Mouse (Mus musculus) small intestine, adult 2 months (tissue): ENCODE data around the gene Zmym5. TPM values are rescaled to one million over a fixed set of nuclear protein-coding genes. Genes with fewer than 3 reads are reported as not detected.
"Not testable (repeated sequence)": the region's sequence is repeated elsewhere in the genome, so short reads cannot be mapped to it uniquely, and the experiment has no call there.

Experiments
- H3K27ac ChIP-seq: fragments of 200-500 bp; 2 replicates; pipeline ENCODE4 v1.5.1; 2012; ENCODE audit warnings: low read depth, low read length, control low read depth, inconsistent platforms; ENCODE audit not compliant: insufficient read depth
- H3K27me3 ChIP-seq: fragments of 200-500 bp; 2 replicates; pipeline ENCODE4 v1.6.1; 2012; ENCODE audit warnings: mild to moderate bottlenecking, moderate library complexity, low read length, inconsistent platforms; ENCODE audit not compliant: control insufficient read depth, insufficient read depth
- H3K36me3 ChIP-seq: fragments of 200-500 bp; 2 replicates; pipeline ENCODE4 v1.6.1; 2012; ENCODE audit warnings: mild to moderate bottlenecking, low read length, control low read depth, inconsistent platforms; ENCODE audit not compliant: control insufficient read depth, insufficient read depth
- H3K4me1 ChIP-seq: fragments of 200-500 bp; 2 replicates; pipeline ENCODE4 v1.6.1; 2012; ENCODE audit warnings: low read length, inconsistent platforms, mixed read lengths; ENCODE audit not compliant: control insufficient read depth, insufficient read depth, insufficient read length
- H3K4me3 ChIP-seq: fragments of 200-500 bp; 2 replicates; pipeline ENCODE4 v1.5.1; 2012; ENCODE audit warnings: low read depth, mild to moderate bottlenecking, control low read depth, inconsistent platforms, low read length, moderate library complexity
- CTCF ChIP-seq: fragments of 200-500 bp; IDR thresholded peaks from 2 replicates; pipeline ENCODE4 v1.5.1; 2012; ENCODE audit warnings: low read depth, mild to moderate bottlenecking, control low read depth, inconsistent platforms, low read length, moderate library complexity, mixed read lengths; ENCODE audit not compliant: insufficient replicate concordance, insufficient read length; ENCODE audit errors: extremely low read depth
- POLR2A ChIP-seq: fragments of 200-500 bp; IDR thresholded peaks from 2 replicates; pipeline ENCODE4 v1.6.1; 2012; ENCODE audit warnings: low read depth, mild to moderate bottlenecking, control low read depth, inconsistent platforms, low read length, moderate library complexity
- WGBS: fragments of 180-500 bp; shearing (Covaris S2); methylation state at CpG from one replicate; pipeline ENCODE4 v1.1.7; 2018; 5-methylcytosine and 5-hydroxymethylcytosine counted together
- polyA plus RNA-seq: library from polyadenylated mRNA; depleted of rRNA; stranded (reverse); fragments of >200 nt; gene quantifications from 2 replicates; pipeline ENCODE4 v1.2.3, GENCODE M21; 2012

Gene Zmym5
- polyA plus RNA-seq, 1 experiment, result 2.7 TPM

DNA sequence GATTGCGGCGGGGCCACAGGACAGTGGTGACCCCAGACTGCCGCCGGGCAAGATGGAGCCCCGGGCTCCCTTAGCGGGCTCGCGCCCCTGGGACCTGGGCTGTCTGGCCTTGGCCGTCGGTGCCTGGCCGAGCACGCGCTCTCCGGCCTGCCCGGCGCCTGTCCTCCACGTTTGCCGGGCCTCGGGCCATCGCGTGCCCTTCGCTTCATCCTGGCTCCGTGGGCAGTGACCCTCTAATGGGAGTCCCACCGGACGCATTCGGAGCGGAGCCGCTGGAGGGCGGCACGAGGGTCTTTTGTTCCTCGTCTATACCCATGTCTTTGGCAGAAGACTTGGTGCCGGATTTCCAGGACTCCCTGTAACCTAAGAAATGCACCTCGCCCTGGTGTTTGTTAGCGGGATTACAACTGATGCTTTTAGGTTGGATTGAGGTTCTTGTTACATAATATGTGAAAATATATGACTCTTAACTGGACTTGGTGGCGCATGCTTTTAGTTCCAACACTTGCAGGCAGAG, 1.1 kb upstream of the Zmym5 start:
- WGBS, result under 1% methylated on average over 35 of the region's 35 CpGs
- H3K27ac ChIP-seq, result peak overlapping the region; percentile 84
- no peaks in the 10 kb centered on the region for H3K36me3 ChIP-seq
- H3K27me3 ChIP-seq, result peaks cover 6% of the 10 kb centered on the region; the same call in 1 of the 2 replicates
- H3K4me3 ChIP-seq, result peak overlapping the region; percentile 84
- peak; percentile 42; the same call in 1 of the 2 replicates for TF ChIP-seq CTCF
- no peak for TF ChIP-seq POLR2A
- peaks cover 4% of the 10 kb centered on the region; the same call in 1 of the 2 replicates for H3K4me1 ChIP-seq

DNA sequence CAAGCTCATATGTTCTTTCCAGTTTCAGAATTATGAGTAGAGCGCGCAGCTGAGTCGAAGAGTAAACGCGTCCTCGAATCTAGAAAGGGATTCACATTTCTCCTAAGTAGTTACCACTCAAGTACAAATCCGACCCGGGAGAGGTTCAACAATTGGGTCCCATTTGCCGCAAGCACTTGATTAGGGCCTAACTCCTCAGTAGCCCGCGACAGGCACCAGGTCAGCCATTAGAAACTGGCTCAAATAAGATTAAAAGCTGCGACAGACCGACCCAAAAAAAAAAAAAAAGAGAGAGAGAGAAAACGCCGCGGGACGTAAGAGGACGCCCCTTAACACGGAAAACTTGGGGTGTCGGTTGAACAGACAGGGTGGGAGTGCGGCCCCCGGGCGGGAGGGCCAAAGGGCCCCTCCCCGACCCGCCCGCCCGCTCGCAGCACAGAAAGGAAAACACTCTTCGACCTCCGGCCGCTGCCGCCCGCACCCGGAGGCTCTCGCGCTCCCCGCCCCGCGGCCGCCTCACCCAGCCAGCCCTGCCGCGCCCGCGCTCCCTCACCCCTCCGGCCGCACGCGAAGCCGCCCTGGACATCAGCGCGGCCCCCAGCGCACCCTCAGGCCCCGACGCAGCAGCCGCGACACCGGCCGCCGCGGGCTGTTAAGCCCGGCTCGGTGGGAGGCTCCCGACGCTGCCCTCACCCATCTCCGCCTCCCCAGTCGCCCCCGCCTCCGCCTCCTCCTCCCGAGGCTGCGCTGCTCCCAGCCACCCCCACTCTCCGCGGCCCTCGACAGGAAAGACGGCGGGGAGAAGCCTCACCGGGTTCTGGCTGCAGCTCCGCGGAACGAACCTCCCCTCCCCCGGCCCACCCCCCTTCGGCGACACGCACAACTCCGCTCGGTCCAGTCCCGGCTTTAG, 480 bp downstream of the Zmym5 start:
- Histone ChIP-seq H3K27ac (peak overlapping the region; percentile 77), H3K4me3 (peak overlapping the region; percentile 90)
- not testable (repeated sequence) for H3K27me3 ChIP-seq, H3K4me1 ChIP-seq, H3K36me3 ChIP-seq
- WGBS, result under 1% methylated on average over 35 of the region's 86 CpGs

DNA sequence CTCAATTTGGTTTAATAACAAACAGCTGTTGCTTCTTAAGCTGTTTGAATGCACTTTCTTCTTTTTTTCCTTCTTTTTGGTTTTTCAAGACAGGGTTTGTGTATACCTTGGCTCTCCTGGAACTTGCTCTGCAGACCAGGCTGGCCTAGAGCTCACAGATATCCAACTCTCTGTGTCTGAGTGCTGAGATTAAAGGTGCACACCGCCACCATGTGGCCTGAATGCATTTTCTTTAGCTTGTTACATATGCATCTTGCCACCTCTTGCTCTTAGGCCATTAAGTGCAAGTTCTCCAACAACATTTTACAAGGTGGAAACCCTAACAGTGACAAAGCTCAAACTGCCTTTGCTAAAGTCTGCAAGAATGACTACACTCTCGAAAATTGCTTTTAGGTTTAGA, 18.3 kb downstream of the Zmym5 start:
- H3K27ac ChIP-seq, result no peak overlapping the region
- H3K27me3 ChIP-seq, result no peaks in the 10 kb centered on the region
- 37% methylated on average over 2 of the region's 2 CpGs for WGBS
- no peak for TF ChIP-seq POLR2A
- peak; percentile 36; the same call in 1 of the 2 replicates for TF ChIP-seq CTCF
- H3K36me3 ChIP-seq, result peaks cover 40% of the 10 kb centered on the region
- no peaks in the 10 kb centered on the region for H3K4me1 ChIP-seq
- H3K4me3 ChIP-seq, result no peak overlapping the region

DNA sequence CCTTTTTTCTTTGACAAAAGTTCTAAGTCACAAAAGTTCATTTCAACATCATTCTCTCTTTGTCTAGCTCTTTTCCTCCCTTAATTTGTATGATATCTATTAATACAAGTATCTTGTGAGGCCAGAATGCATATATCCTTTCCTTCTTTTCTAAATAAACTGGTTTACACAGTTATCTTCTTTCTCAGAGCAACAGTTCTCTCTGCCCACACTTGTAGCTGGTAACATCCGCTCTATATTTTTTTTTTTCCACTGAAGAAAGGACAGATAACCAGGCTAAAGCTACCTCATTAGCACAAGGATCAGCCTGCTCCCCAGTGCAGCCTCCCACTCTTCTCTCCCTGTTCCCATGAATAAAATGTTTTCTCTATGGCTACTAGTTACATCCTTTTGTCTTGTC, 26.9 kb downstream of the Zmym5 start:
- Histone ChIP-seq H3K27ac (no peak overlapping the region), H3K27me3 (no peaks in the 10 kb centered on the region), H3K36me3 (no peaks in the 10 kb centered on the region), H3K4me3 (no peak overlapping the region), H3K4me1 (no peaks in the 10 kb centered on the region)
- WGBS, result 86% methylated on average over 1 of the region's 1 CpGs
- TF ChIP-seq CTCF, result no peak
- TF ChIP-seq POLR2A, result no peak

DNA sequence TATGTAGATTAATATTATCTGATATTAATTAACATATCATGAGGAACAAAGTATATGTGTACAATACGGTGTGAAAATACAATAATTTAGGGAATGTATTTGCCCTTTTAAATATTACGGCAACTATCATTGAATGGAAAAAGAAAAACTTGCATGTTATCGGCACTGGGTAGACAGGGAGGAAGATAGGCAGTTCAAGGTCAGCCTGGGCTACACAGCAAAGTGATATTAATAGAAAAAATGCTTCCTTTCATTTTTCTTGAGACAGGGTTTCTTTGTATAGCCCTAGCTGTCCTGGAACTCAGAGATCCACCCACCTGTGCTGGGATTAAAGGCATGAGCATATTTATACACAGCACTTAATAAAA, 32.6 kb downstream of the Zmym5 start:
- Histone ChIP-seq H3K4me1 (peaks cover 4% of the 10 kb centered on the region; the same call in 1 of the 2 replicates), H3K27me3 (no peaks in the 10 kb centered on the region), H3K36me3 (no peaks in the 10 kb centered on the region), H3K4me3 (peak overlapping the region; percentile 90), H3K27ac (peak overlapping the region; percentile 74; the same call in 1 of the 2 replicates)
- 17% methylated on average over 3 of the region's 3 CpGs for WGBS
- TF ChIP-seq POLR2A, result no peak
- TF ChIP-seq CTCF, result no peak

DNA sequence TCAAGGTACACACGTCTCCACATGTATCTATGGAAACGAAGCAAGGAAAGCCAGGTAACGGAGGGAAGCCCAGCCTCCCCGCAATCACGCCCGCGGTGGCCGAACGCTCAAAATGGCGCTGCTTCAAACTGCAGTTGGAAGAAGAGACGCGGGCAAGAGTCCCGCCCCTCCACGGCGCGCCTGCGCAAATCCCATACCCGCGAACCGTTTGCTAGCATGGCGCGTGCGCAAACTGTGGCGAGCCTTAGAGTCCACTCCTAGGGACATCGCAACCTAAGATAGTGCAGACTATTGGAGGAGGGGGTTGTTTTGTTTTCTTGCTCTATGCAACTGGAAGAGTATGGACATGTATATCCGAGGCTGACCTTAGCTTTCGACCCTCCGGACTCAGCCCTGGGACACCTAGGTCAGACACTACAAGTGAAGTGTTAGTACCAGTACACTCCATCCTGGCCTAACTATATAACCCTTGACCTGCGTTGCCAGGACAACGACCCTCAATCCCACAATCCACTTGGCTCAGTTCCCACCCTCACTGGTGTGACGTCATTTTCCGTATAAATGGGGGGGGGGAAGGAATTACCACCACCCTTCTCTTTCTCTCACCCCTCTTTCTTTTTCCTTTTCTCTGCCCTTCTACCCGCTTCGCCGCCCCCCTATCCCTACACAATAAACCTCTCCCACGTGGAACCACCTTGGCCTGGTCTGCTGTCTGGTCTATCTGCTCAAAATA, 33.1 kb downstream of the Zmym5 start, which contains the start of gene Pspc1:
TSS of gene Pspc1 (minus strand) at position 117 of the 733 bp plus-strand sequence.
- peak within 1 kb of the TSS; percentile 90 for H3K4me3 ChIP-seq
- H3K4me1 ChIP-seq, result peaks cover 4% of the 10 kb centered on the region; the same call in 1 of the 2 replicates
- peak within 1 kb of the TSS; percentile 81 for H3K27ac ChIP-seq
- WGBS, result 1% methylated on average over 36 of the region's 36 CpGs
- TF ChIP-seq CTCF, result no peak
- TF ChIP-seq POLR2A, result peak; percentile 92
- no peaks in the 10 kb centered on the region for H3K27me3 ChIP-seq
- no peaks in the 10 kb centered on the region for H3K36me3 ChIP-seq
